Mouse (Mus musculus): ENCODE results near the gene Pofut2. TPM values are rescaled to one million over a fixed set of nuclear protein-coding genes. Genes with fewer than 3 reads are reported as not detected.
A peak's percentile ranks its signal among the peaks of the same experiment; 100 is the strongest.

The Pofut2 gene
- polyA plus RNA-seq (2015; fragmentation: Nextera tagmentation; extraction: Ambion mirVana): 23.8 and 27.2 TPM in 2 replicates

DNA sequence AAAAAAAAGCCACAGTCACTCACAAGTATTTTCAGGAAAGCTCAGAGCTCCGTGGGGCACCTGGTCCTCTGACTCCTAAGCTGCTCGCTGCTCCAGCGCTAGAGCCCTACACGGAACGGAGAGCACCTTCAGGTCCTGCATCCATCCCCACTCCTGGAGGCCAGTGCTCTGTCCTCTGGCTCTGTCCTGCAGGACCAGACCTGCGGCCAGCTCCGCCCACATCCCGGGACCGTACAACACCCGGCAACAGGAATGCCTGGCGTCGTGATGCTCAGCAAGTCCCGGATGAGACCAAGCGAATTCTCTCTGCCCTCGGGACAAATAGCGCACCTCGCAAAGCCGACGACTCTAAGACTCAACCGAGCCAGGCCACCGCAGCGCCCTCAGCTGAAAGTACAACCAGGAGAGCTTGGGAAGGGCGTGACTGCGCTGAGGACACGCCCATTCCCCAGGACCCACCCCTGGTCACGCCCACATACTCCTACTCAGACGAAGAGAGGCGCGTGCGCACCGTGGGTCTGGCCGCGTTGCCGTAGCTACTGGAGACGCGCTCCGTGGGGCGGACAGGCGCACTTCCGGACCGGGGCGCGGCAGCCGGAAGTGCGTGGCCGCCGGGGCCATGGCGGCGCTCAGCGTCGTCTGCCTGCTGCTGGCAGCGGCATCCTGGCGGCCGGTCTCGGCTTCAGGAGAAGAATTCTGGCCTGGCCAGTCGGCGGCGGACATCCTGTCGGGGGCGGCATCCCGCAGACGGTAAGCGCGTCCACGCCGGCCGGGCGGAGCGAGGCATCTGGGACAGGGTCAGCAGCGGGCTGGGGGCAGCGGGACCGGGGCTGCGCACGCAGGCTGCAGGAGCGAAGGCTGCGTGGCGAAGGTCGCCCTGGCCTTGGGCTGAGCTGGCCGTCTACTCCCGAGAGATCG lies at the start of gene Pofut2:
Gene Pofut2, plus strand, starts transcription at position 515 of the 918 bp plus-strand sequence.
- peak within 1 kb of the TSS; percentile 83 for H3K27ac ChIP-seq (replicated peaks)
- H3K36me3 ChIP-seq (replicated peaks): peaks cover 35% of the 10 kb centered on the region
- peaks cover 23% of the 10 kb centered on the region for H3K4me1 ChIP-seq (replicated peaks)
- peak within 1 kb of the TSS; percentile 98 for H3K4me3 ChIP-seq (replicated peaks)
- peak within 1 kb of the TSS; percentile 91 for H3K9ac ChIP-seq
- whole genome bisulfite sequencing (ENCODE audit: insufficient replicate concordance): under 1% methylated on average over 81 of the region's 81 CpGs
- peaks cover 4% of the 10 kb centered on the region; the same call in 1 of the 2 replicates for H3K27me3 ChIP-seq
- H3K4me2 ChIP-seq: peak within 1 kb of the TSS; percentile 91
- ATAC-seq (ENCODE audit: insufficient read depth): peak; percentile 98
- no peaks in the 10 kb centered on the region for H3K9me3 ChIP-seq (replicated peaks)

DNA sequence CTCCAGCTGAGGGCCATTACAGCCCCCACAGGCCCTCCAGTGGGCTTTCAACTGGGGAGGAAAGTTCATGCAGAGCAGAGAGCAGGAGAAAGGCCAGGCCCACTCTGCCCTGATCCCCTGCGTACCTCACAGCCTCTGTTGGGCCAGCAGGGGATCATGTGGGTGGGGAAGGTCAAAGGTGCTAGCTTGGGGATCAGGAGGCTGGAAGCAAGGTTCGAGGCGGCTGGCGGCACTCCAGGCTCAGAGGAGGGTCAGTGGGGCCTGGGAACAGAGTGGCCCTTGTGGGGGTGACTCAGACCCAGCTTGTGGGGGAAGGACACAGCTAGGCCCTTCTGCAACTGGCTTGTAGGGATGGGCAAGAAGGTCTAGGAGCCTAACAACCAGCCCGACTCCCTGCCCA lies 49.8 kb upstream of the Pofut2 start:
- Histone ChIP-seq H3K4me2 (no peak overlapping the region), H3K27ac (replicated peaks) (0 out of 2 replicates have a peak overlapping the region, but pooled peaks have one; percentile 12), H3K4me1 (replicated peaks) (peaks cover 66% of the 10 kb centered on the region), H3K36me3 (replicated peaks) (no peaks in the 10 kb centered on the region), H3K4me3 (replicated peaks) (no peak overlapping the region), H3K27me3 (no peaks in the 10 kb centered on the region), H3K9me3 (replicated peaks) (no peaks in the 10 kb centered on the region), H3K9ac (no peak overlapping the region)
- ATAC-seq (ENCODE audit: insufficient read depth): no peak
- 61% methylated on average over 5 of the region's 5 CpGs for whole genome bisulfite sequencing (ENCODE audit: insufficient replicate concordance)

DNA sequence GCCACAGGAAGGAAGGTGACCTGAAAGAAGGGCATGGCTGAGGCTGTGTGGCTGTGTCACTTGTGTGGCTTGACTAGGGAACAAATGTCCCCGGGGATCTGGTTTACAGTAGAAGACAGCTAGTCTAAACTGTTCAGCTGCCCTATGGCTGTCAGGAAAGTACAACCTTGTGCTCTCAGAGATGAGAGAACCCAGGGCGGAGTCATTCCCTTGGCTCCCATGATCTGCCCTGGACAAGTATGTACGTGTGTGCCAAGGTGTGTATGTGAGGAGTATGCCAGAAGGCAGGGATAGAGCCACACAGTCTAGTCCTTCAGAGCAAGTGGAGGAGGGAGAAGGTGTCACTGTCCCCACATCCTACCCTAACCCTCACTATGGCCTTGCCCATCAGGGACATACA lies 48.4 kb upstream of the Pofut2 start:
- peak; percentile 34 for ATAC-seq (ENCODE audit: insufficient read depth)
- Histone ChIP-seq H3K27ac (replicated peaks) (peak overlapping the region; percentile 93), H3K4me2 (peak overlapping the region; percentile 66), H3K27me3 (no peaks in the 10 kb centered on the region), H3K36me3 (replicated peaks) (no peaks in the 10 kb centered on the region), H3K9ac (peak overlapping the region; percentile 47; the same call in 1 of the 2 replicates), H3K4me3 (replicated peaks) (peak overlapping the region; percentile 38), H3K4me1 (replicated peaks) (peaks cover 77% of the 10 kb centered on the region), H3K9me3 (replicated peaks) (no peaks in the 10 kb centered on the region)
- WGBS (ENCODE audit: insufficient replicate concordance): 63% methylated on average over 3 of the region's 3 CpGs

DNA sequence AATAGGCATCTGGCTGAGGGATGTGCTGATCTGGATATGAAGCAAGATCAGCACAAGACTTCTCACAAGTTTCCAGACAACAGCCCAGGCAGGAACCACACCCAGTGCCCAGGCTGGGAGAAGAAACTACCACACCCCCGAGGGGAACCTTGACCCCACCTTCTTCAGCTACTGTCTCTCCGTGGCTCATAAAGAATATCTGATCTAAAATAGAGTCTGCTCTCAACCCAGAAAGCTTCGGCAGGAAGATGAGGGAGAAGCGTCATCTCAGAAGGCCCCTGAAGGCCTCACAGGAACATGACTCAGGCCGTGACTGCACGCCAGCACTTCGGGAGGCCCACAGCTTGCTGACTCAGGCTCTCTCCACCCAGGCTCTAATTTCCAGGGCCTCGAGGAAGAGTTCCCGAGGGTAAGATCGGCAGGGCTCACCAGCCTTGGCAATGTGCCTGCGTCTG lies 47.9 kb upstream of the Pofut2 start:
- Histone ChIP-seq H3K9me3 (replicated peaks) (no peaks in the 10 kb centered on the region), H3K4me2 (peak overlapping the region; percentile 66), H3K4me1 (replicated peaks) (peaks cover 82% of the 10 kb centered on the region), H3K36me3 (replicated peaks) (no peaks in the 10 kb centered on the region), H3K27me3 (no peaks in the 10 kb centered on the region), H3K4me3 (replicated peaks) (peak overlapping the region; percentile 38), H3K9ac (peak overlapping the region; percentile 47), H3K27ac (replicated peaks) (peak overlapping the region; percentile 93)
- ATAC-seq (ENCODE audit: insufficient read depth): peak; percentile 88
- 15% methylated on average over 11 of the region's 11 CpGs for WGBS (ENCODE audit: insufficient replicate concordance)

DNA sequence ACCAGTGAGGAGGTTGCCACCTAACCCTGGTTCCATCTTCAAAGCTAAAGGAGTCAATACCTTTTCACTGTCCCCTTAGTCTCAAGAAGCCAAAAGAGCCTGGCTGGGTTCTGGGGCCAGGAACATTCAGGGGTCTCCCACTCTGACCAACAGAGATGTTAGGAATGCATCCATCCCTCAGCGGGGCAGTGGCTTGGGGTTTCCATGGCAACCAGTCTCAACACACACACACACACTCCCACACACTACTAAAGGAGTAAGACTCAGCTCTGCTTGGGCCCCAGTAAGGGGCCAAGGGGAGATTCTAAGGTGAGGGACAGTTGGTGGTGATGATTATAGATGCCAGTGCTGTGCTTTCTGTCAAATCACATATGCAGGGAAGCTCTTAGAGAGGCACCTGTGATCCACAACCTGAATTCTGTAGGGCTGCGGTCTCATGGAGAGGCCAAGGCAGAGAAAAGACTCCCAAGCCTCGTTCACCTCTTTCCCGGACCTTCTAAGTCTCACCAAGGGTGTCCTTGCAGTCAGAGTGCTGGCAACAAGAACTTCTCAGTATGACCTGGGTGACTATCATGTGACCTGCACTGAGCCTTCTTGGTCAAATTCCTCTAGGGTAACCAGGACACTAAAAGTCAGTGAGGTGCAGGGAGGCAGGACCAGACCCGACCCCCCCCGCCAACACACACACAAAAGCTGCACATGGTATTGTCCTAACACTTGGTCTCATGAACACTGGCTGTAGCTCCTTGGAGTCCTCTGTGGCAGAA lies 46.5 kb upstream of the Pofut2 start:
- Histone ChIP-seq H3K4me1 (replicated peaks) (peaks cover 84% of the 10 kb centered on the region), H3K27ac (replicated peaks) (peak overlapping the region; percentile 93), H3K9ac (no peak overlapping the region), H3K4me2 (peak overlapping the region; percentile 66), H3K36me3 (replicated peaks) (no peaks in the 10 kb centered on the region), H3K9me3 (replicated peaks) (no peaks in the 10 kb centered on the region), H3K27me3 (no peaks in the 10 kb centered on the region), H3K4me3 (replicated peaks) (peak overlapping the region; percentile 38)
- 82% methylated on average over 6 of the region's 6 CpGs for WGBS (ENCODE audit: insufficient replicate concordance)
- no peak for ATAC-seq (ENCODE audit: insufficient read depth)

DNA sequence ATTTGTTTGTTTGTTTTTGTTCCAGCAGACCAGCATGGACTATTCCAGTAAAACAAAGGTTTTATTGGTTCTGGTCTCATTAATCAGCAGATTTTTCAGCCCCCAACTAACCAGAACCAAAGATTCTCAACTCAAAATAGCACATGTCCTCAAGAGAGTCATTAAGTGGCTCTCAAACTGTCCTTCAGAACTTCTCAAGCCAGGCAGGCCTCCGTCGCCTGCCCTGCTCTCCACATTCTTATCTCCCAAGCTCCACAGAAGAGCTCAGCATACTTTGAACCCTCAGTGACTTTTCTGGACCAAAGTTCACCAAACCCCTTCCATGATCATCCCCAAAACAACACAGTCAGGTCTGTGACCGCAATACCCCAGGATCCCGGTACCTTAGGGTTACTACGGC lies 45.5 kb upstream of the Pofut2 start:
- no peaks in the 10 kb centered on the region for H3K36me3 ChIP-seq (replicated peaks)
- H3K4me3 ChIP-seq (replicated peaks): no peak overlapping the region
- no peaks in the 10 kb centered on the region for H3K27me3 ChIP-seq
- no peak for ATAC-seq (ENCODE audit: insufficient read depth)
- H3K27ac ChIP-seq (replicated peaks): peak overlapping the region; percentile 93
- no peak overlapping the region for H3K9ac ChIP-seq
- no peak overlapping the region for H3K4me2 ChIP-seq
- no peaks in the 10 kb centered on the region for H3K9me3 ChIP-seq (replicated peaks)
- 65% methylated on average over 5 of the region's 5 CpGs for WGBS (ENCODE audit: insufficient replicate concordance)
- H3K4me1 ChIP-seq (replicated peaks): peaks cover 94% of the 10 kb centered on the region

DNA sequence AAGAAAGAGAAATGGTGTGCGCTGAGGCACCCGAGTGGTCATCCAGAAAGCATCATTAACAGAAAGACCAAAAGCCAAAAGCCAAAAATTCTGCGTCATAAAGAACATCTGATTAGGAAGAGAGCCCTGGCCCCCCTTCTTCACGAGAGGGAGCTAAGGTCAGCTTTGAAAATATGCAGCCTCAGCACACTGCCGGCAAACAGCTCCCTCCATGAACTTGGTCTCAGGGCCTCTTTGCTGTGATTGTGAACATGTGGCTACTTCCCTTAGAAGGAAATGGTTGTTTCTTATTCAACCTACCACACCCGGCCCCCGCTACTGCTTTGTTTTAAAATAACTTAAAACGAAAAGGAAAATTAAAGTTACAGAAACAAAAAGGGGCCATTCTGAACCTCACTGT lies 44.4 kb upstream of the Pofut2 start:
- Histone ChIP-seq H3K36me3 (replicated peaks) (no peaks in the 10 kb centered on the region), H3K4me1 (replicated peaks) (peaks cover 86% of the 10 kb centered on the region), H3K27me3 (no peaks in the 10 kb centered on the region), H3K9ac (no peak overlapping the region), H3K4me2 (no peak overlapping the region), H3K4me3 (replicated peaks) (no peak overlapping the region), H3K27ac (replicated peaks) (0 out of 2 replicates have a peak overlapping the region, but pooled peaks have one; percentile 19), H3K9me3 (replicated peaks) (no peaks in the 10 kb centered on the region)
- no peak for ATAC-seq (ENCODE audit: insufficient read depth)
- 46% methylated on average over 8 of the region's 8 CpGs for WGBS (ENCODE audit: insufficient replicate concordance)

DNA sequence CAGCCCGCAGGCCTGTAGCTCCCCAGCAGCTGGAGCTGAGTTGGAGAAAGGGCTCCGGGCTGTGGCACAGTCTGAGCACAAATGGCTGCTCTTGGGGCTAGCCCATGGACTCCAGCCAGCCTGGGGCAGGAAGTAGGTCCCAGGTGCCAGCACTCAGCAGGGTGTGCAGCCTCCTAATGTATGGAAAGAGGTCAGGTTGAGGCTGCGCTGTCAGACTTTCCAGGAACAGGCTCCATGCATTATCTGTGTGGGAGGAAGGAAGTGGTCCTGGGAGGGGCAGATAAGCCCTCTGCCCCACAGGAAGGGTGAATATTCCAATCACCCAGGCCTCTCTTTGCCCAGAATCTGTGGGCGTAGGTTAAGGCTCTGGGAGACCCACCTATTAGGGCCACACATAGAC lies 43.4 kb upstream of the Pofut2 start:
- Histone ChIP-seq H3K9me3 (replicated peaks) (no peaks in the 10 kb centered on the region), H3K27me3 (no peaks in the 10 kb centered on the region), H3K4me1 (replicated peaks) (peaks cover 88% of the 10 kb centered on the region), H3K4me3 (replicated peaks) (no peak overlapping the region), H3K36me3 (replicated peaks) (no peaks in the 10 kb centered on the region), H3K4me2 (no peak overlapping the region), H3K27ac (replicated peaks) (peak overlapping the region; percentile 54), H3K9ac (peak overlapping the region; percentile 28; the same call in 1 of the 2 replicates)
- no peak for ATAC-seq (ENCODE audit: insufficient read depth)
- 37% methylated on average over 4 of the region's 4 CpGs for WGBS (ENCODE audit: insufficient replicate concordance)

DNA sequence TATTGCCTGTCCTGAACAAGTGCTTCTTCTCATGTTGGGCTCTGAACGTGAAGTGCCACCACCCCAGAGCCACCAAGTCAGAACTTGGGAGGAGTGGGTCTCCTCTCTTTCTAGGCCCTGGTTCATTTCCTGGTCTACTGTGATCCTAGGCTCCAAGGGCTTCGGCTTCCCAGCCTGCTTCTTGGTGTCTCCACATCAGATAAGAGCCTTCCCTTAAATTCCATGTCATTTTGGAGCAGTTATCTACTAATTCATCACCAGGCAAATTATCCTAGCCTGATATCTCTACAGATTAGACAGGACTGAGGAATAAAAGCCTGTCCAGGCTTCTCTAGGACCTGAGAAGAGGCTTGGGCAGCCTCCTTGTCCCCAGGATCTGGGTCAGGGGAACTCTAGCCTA lies 42.7 kb upstream of the Pofut2 start:
- H3K4me1 ChIP-seq (replicated peaks): peaks cover 88% of the 10 kb centered on the region
- no peak overlapping the region for H3K9ac ChIP-seq
- ATAC-seq (ENCODE audit: insufficient read depth): no peak
- no peaks in the 10 kb centered on the region for H3K27me3 ChIP-seq
- no peak overlapping the region for H3K4me2 ChIP-seq
- peak overlapping the region; percentile 54 for H3K27ac ChIP-seq (replicated peaks)
- 40% methylated on average over 2 of the region's 2 CpGs for WGBS (ENCODE audit: insufficient replicate concordance)
- no peak overlapping the region for H3K4me3 ChIP-seq (replicated peaks)
- no peaks in the 10 kb centered on the region for H3K9me3 ChIP-seq (replicated peaks)
- no peaks in the 10 kb centered on the region for H3K36me3 ChIP-seq (replicated peaks)

DNA sequence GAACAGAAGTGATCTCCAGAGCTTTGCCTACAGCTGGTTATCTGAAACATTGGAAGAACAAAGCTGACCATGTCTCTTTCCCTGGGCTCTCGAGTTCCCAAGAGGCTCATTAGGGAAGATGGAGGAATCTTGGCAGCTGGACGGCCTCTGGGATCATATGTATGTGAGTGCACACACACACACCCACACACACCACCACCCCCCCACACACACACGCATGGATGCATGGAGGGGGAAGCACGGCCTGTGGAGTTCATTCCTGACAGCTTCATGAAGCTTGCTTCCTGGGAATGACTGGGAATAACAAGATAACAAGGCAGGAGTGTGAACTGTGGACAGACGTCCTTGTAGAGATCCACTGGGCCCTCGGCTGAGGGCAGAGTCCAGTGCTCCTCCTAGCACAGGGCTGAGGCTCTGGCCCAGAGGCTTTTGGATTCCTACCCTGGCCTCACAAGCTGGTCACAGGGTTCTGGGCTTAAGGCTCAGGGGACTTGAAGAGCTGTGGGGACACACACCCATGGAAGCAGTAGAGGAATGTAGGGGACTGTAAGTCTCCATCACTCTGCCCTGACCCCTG lies 41.8 kb upstream of the Pofut2 start:
- Histone ChIP-seq H3K9ac (no peak overlapping the region), H3K4me2 (no peak overlapping the region), H3K27ac (replicated peaks) (peak overlapping the region; percentile 48; the same call in 1 of the 2 replicates), H3K27me3 (no peaks in the 10 kb centered on the region), H3K4me1 (replicated peaks) (peaks cover 86% of the 10 kb centered on the region), H3K4me3 (replicated peaks) (no peak overlapping the region), H3K9me3 (replicated peaks) (no peaks in the 10 kb centered on the region), H3K36me3 (replicated peaks) (no peaks in the 10 kb centered on the region)
- 51% methylated on average over 6 of the region's 6 CpGs for WGBS (ENCODE audit: insufficient replicate concordance)
- ATAC-seq (ENCODE audit: insufficient read depth): no peak
